Mouse (Mus musculus): ENCODE measurements around the gene Oma1. TPM values are rescaled to one million over a fixed set of nuclear protein-coding genes. Genes with fewer than 3 reads are reported as not detected.

Gene Oma1
- total RNA-seq (2021), result 10 to 100 TPM; 24.5 to 25.2 TPM
- long read RNA-seq, experiment 1, transcript Oma1-201 (9 exons, 1,915 nt), result major isoform, 40 of 48 reads
- long read RNA-seq, experiment 1, partial matches to known transcripts, result 0 of 48 reads
- long read RNA-seq, experiment 1, other reads (novel, unspliced or antisense), result 8 of 48 reads
- long read RNA-seq, experiment 2, transcript Oma1-201 (9 exons, 1,915 nt), result major isoform, 41 of 47 reads
- long read RNA-seq, experiment 2, partial matches to known transcripts, result 4 of 47 reads
- long read RNA-seq, experiment 2, other reads (novel, unspliced or antisense), result 2 of 47 reads

DNA sequence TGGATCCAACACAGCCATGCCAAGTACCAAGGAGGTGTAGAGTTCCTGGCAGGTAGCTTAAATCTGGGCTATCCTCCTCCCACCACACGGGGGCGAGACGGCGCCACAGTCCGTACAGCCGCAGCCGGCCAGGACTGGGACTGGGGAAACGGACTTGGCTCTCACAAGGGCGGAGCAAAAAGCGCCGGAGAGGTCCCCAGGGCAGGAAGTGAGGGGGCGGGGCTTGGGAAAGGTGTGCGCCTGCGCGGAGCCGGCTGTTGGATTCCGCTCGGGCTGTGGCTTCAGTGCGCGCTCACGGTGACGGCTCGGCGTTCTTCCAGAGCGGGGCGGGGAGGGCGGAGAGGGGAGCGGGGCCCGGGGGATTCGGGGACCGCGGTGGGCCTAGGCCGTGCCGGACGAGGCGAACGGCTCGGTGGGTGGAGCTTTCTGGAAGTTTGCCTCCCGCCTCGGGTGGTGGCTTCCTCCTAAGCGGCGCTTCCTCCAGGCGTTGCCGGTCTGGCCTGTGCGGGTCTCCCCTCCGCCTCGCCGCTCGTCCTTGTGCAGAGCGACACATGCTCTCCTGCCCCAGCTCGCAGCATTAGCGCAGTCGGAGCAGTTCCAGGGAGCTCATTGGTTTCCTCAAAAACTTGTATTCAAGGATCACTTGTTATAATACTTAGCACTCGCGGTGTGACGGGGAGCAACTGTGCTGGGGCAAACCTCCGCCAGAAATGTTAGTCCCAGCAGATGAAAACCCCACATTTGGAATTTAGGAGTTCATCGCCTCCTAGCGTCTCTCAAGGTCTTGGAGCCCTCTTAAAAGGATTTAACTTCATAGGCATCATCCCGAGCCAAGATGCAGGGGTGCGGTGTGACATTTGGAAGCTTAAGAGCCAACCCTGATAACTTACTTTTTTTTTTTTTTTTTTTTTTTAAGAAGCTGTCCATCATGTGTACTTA lies at the start of gene Oma1:
Gene Oma1, plus strand, starts transcription at position 226 of the 939 bp plus-strand sequence.
- peak; percentile 99 for DNase-seq
- intact Hi-C loops (cut with DNase I), result loop anchor here (2.0 to 5.0 kb wide), 2 partner anchors 33 to 97 kb away; partner anchors contain the start of gene Slc35d1

DNA sequence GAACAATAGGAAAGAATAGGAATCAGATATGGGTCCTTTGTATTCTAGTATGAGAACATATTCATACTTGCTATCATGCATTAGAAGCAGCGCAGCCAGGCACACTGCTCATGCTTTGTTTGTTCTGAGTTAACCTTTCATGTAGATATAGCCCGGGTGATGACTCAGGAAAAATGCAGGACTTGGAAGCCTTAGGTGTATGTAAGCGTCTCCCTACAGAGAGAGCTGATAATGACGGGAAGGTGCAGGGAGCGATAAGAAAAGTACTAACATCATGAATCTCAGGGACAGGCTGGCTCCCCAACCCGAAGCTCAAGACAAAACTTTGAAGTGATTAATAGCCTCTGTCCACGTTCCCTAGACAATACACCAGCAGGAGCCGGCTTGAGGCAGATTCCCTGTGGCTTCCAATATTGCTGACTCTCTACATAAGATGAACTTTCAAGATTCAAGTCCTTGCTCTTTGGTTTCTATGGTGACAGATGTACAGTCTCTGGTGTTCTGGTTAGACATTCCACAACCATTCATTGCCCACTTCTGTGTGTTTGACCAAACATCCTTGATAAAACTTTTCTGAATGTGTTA lies 49.7 kb upstream of the Oma1 start:
- DNase-seq, result no peak
- intact Hi-C loops (cut with DNase I), result no loop called here

GRCm38 (mm10) chr4:103265166-103265565 lies 48.4 kb upstream of the Oma1 start:
- intact Hi-C loops (cut with DNase I), result no loop called here
- DNase-seq, result no peak

GRCm38 (mm10) chr4:103269336-103269735 lies 44.3 kb upstream of the Oma1 start:
- no peak for DNase-seq
- intact Hi-C loops (cut with DNase I), result no loop called here

DNA sequence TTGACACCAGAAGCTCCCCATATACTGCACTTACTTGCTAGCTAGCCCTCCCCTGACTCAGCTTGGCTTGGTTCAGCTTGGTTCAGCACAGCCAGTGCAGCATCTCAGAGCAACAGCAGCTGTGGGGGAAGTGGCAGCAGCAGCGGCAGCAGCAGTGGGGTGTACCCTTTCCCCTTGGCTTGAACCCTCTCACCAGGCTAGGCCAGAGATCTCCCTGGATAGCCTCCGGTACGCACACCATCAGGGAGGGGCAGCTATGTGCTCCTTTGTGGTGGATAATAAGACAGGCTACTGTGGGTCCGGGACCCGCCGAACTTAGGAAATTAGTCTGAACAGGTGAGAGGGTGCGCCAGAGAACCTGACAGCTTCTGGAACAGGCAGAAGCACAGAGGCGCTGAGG lies 40.6 kb upstream of the Oma1 start:
- no peak for DNase-seq
- intact Hi-C loops (cut with DNase I), result no loop called here

- intact Hi-C loops (cut with DNase I), result no loop called here
These were observed 25.3 kb upstream of the Oma1 start for GRCm38 (mm10) chr4:103288342-103288741.

DNA sequence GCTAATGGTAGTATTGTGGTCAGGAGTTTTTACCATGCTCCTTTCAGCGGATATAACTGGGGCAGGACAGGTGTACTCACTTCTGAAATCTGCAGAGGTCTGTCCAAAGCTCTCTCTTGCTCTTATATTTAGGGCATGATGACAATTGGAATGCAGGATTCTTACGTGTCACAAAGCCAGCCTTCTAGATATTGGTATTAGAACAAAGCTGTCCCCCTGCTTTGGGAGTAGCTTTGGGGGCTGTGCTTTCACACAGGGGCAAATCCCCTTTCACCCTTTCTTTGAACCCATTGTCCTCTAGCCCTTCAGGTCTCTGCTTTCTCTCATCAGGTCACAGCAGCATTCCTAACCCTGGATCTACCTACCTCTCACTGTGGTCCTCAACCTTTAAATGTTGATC lies 22.8 kb upstream of the Oma1 start, which contains the start of gene 4921539E11Rik:
Gene 4921539E11Rik, minus strand, starts transcription at position 101 of the 400 bp plus-strand sequence.
- DNase-seq, result no peak
- intact Hi-C loops (cut with DNase I), result no loop called here

More at GRCm38 (mm10) chr4:103288342-103288741, 25.3 kb upstream of the Oma1 start:
- DNase-seq, result no peak

GRCm38 (mm10) chr4:103299342-103299741 lies 14.3 kb upstream of the Oma1 start:
- DNase-seq, result peak in 1 of 2 experiments; percentile 9
- intact Hi-C loops (cut with DNase I), result no loop called here

- intact Hi-C loops (cut with DNase I), result no loop called here
- no peak for DNase-seq
These were observed 9.8 kb upstream of the Oma1 start for GRCm38 (mm10) chr4:103303851-103304250.

GRCm38 (mm10) chr4:103314526-103314910 lies 906 bp downstream of the Oma1 start:
- DNase-seq, result no peak
- intact Hi-C loops (cut with DNase I), result loop anchor here (5.0 kb wide), 1 partner anchor 97 kb away; the partner anchor contains the start of gene Slc35d1

GRCm38 (mm10) chr4:103315861-103316260 lies 2.2 kb downstream of the Oma1 start:
- DNase-seq, result no peak
- intact Hi-C loops (cut with DNase I), result loop anchor here (5.0 kb wide), 1 partner anchor 199 kb away; no protein-coding TSS in a partner anchor

DNA sequence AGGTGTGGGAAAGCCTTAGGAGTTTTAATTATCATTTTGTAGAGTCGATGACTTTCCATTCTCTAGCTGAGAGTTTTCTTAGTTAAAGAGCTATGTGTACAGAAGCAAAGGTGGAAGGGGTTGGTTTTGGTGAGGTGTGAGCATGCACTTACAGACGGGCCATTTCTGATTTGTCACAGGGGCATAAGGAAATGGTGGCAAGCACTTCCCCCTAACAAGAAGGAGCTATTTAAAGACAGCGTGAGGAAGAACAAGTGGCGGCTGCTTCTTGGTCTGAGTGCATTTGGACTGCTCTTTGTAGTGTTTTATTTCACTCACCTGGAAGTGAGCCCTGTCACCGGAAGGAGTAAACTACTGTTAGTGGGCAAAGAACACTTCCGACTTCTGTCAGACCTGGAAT lies 7.8 kb downstream of the Oma1 start:
- intact Hi-C loops (cut with DNase I), result no loop called here
- DNase-seq, result no peak

DNA sequence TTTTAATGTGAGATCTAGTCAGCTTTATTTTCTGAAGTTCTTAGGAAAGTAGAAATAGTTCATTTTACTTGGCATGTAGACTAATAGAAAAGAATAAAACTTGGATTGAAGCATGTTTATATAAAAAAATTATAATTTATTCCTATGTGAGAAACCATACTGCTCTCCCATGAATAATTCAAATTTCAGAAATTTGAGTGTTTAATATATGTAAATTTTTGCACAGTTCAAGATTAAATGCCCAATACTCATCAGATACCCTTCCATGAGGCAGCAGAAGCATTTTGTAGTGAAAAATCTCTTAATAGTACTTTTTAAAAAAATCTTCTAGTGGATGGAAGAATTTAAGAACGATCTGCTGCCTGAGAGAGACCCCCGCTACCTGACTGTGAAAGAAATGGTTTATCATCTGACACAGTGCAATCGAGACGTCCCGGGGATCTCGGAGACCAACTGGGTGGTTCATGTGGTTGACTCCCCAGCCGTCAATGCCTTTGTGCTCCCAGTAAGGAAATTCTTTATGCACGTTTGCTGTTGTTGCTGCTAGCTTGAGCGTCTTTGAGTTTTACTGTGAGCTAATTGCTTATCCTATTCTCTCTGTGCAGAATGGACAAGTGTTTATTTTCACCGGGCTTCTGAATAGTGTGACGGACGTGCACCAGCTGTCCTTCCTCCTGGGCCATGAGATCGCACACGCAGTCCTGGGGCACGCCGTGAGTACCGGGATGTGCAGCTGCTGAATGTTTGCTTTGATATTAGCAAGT lies 11.3 kb downstream of the Oma1 start:
- no peak for DNase-seq
- intact Hi-C loops (cut with DNase I), result no loop called here

DNA sequence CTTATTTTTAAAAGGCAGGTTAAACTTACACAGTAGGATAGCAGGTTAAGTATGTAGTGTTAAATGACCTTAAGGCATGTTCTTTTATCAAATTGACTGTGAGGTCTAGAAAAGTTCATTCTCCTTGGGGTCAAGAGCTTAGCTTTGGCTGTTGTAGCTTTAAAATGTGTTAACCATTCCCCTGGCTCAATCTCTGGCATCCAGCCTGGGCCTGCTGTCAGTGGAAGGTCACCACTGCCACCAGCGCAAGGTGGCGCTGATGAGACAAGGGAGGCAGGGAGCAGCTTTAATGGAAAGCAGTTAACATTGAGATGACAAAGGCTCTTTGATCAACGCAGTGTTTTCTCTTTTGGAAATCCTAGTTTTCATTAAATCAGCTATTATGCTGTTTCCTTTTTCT lies 13.4 kb downstream of the Oma1 start:
- intact Hi-C loops (cut with DNase I), result no loop called here
- peak; percentile 53 to 74 for DNase-seq

DNA sequence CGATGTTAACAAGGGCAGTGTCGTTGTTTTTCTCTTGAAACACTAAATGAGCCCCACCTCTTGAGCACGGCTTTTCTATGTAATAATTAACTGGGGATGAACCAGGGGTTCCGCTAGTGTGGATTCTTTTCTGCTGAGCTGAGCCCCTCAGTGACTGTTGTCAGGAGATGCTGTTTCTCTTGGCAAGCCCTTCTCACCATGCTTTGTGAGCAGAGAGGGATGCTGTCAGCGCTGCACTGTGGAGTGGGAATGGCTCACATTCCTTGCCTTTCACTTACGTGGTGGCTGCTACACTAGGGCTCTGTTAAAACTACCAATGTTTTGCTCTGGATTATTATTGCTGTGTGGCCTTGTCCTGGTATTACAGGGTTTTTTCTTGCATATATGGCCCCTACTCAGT lies 15.7 kb downstream of the Oma1 start:
- no peak for DNase-seq
- intact Hi-C loops (cut with DNase I), result no loop called here

DNA sequence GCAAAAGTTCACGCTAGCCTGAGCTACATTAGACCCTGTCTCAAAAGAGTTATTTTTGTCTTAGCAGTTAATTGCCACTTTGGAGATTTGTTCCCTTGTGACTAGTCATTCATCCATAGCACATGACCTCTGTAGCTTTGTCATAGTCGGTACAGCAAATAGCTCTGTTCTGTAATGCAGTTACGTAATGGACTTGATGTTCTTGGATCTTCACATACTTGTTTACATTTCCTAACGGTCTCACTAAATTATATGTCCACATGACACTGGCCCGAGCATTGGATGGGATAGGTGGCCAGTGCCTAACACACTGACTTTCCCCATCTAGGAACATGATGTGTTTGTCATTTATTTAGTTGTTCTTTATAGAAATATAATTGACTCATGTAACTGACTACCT lies 21.5 kb downstream of the Oma1 start:
- intact Hi-C loops (cut with DNase I), result no loop called here
- no peak for DNase-seq

- peak in 1 of 2 experiments; percentile 27 for DNase-seq
These were observed 27.1 kb downstream of the Oma1 start for GRCm38 (mm10) chr4:103340726-103341125.

DNA sequence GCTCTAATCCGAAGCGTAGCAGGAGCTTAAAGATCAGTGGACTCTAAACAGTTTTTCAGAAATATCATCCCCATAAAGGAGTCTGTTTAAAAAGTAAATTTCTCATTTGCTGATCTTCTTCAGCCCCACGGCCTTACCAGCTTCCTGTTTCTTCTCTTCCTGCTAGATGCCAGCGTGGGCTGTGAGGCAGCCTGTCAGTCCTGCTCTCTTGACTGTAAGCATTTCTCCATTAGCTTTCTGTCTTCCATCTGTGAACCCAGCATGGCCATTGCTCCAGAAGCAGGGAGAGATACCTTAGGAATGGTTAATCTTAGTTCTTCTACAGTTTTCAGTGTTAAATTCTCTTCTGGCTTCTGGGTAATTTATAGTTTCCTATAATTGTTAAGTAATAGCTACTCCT lies 28.0 kb downstream of the Oma1 start:
- DNase-seq, result no peak
- intact Hi-C loops (cut with DNase I), result loop anchor here (10.0 kb wide), 1 partner anchor 227 kb away; the partner anchor contains the start of genes Mier1 and Wdr78

More at GRCm38 (mm10) chr4:103340726-103341125, 27.1 kb downstream of the Oma1 start:
- intact Hi-C loops (cut with DNase I), result loop anchor here (10.0 kb wide), 1 partner anchor 226 kb away; the partner anchor contains the start of genes Mier1 and Wdr78

DNA sequence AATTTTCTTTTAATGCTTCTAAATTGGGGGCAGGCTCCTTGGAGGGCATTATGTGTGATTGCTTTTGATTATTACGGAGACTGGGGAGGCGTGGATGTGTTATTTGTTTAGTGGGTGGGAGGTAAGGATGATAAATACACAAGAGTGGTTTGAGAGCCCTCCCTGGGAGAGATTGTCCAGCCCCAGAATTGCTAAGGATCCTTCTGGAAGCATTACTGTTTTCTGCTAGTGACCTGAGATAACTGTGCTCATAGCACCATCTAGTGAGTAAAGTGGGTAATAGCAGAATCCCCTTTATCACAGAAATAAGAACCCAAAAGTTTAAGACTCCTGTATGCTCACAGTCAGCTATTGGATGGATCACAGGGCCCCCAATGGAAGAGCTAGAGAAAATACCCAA lies 32.4 kb downstream of the Oma1 start:
- DNase-seq, result peak; percentile 8 to 17
- intact Hi-C loops (cut with DNase I), result loop anchor here (2.0 to 10.0 kb wide), 4 partner anchors 33 to 359 kb away; partner anchors contain the start of genes Mier1, Oma1, Slc35d1 and Wdr78

- no peak for DNase-seq
- intact Hi-C loops (cut with DNase I), result loop anchor here (2.0 to 10.0 kb wide), 4 partner anchors 34 to 360 kb away; partner anchors contain the start of genes Mier1, Oma1, Slc35d1 and Wdr78
These were observed 33.2 kb downstream of the Oma1 start for GRCm38 (mm10) chr4:103346849-103347248.
